Mouse (Mus musculus) cortical plate, adult 2 months (tissue): ENCODE results near the gene Exoc3l.

Experiments used
- CTCF ChIP-seq: fragments of 200-500 bp; IDR thresholded peaks from 2 replicates; pipeline ENCODE4 v1.5.1; 2011; ENCODE audit warnings: mild to moderate bottlenecking, control low read depth, low read length; ENCODE audit not compliant: insufficient read depth; ENCODE audit errors: extremely low read depth
- POLR2A ChIP-seq: fragments of 200-500 bp; IDR thresholded peaks from 2 replicates; pipeline ENCODE4 v1.6.1; 2011; ENCODE audit warnings: mild to moderate bottlenecking, low read length, control low read depth; ENCODE audit not compliant: insufficient read depth; ENCODE audit errors: extremely low read depth

DNA sequence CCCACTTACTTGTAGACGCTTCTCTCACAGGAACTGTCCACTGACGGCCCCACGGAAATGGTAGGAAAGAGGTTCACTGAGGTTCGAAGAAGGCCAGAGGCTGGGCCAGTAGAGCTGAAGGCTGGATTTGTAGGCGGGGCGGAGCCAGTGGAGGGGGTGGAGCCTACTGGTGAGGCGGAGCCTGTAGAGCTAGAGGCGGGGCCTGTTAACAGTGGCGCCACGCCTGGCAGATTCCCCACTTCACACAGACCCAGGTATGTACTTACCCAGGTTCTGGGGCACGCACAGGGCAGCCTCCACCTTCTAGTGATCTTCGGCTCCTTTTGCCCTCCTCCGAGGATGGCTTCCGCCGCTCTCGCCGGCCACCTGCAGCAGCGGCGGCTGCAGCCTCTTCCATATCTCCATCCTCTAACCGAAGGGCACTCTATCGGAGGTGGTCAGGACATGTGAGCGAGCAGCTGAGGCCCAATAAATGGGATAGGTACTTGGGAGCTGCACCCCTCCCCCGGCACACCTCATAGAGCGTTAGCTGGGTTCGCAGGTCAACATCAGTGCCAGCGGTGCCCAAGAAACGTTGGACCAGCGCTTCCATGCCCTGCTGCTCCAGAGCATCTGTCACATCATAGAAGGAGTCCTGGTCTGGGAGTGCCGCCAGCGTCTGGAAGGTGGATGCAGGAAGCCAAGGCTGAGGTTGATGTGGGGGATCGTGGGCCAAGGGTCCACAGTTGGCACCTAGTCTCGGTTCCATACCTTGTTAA lies 40.7 kb upstream of the Exoc3l start:
- TF ChIP-seq POLR2A: no peak
- TF ChIP-seq CTCF: no peak
